Comparison of ENCODE assay signal across 10 mouse cellular contexts in genomic region chr17:23603542-23603941, GRCm38 (mm10). TPM values are rescaled to one million over a fixed set of nuclear protein-coding genes. Genes with fewer than 3 reads are reported as not detected.
DNase-seq lines count a peak whose midpoint lies in the region; ATAC-seq and TF ChIP-seq lines count a peak whose summit lies in the region.
"Had no signal": no experiment of that assay in that cellular context is flagged by ENCODE, and none has a peak within 500 bp of the region (broad histone marks: within the 10 kb centered on the region; RNA-seq: fewer than 3 reads in every experiment).

No protein-coding gene starts in this region.

- WGBS in forebrain, embryonic 10.5 days, result 55% methylated on average over 2 of the region's 2 CpGs
- WGBS in forebrain, embryonic 15.5 days, result 53% methylated on average over 2 of the region's 2 CpGs
- 69% methylated on average over 2 of the region's 2 CpGs for WGBS in midbrain, postnatal 0 days
- WGBS in midbrain, embryonic 11.5 days, result 59% methylated on average over 2 of the region's 2 CpGs

- no peaks in the 10 kb centered on the region for H3K9me3 ChIP-seq in forebrain, embryonic 10.5 days
- no peaks in the 10 kb centered on the region for H3K9me3 ChIP-seq in forebrain, embryonic 15.5 days
- no peaks in the 10 kb centered on the region for H3K9me3 ChIP-seq in midbrain, postnatal 0 days (ENCODE audit: low read length)
- no peaks in the 10 kb centered on the region for H3K9me3 ChIP-seq in midbrain, embryonic 11.5 days (ENCODE audit: control insufficient read depth, low read length)

- no peaks in the 10 kb centered on the region for H3K36me3 ChIP-seq in forebrain, embryonic 10.5 days (replicated peaks)
- H3K36me3 ChIP-seq in forebrain, embryonic 15.5 days, result no peaks in the 10 kb centered on the region
- no peaks in the 10 kb centered on the region for H3K36me3 ChIP-seq in midbrain, postnatal 0 days (ENCODE audit: insufficient read depth, low read length)
- no peaks in the 10 kb centered on the region for H3K36me3 ChIP-seq in midbrain, embryonic 11.5 days (ENCODE audit: control insufficient read depth, insufficient read depth, low read length)

- no peak overlapping the region for H3K27ac ChIP-seq in forebrain, embryonic 10.5 days
- no peak overlapping the region for H3K27ac ChIP-seq in forebrain, embryonic 15.5 days (replicated peaks)
- H3K27ac ChIP-seq in midbrain, postnatal 0 days (ENCODE audit: low read depth, low read length), result no peak overlapping the region
- H3K27ac ChIP-seq in midbrain, embryonic 11.5 days (ENCODE audit: low read depth, low read length), result no peak overlapping the region

- H3K4me3 ChIP-seq in forebrain, embryonic 10.5 days, result no peak overlapping the region
- no peak overlapping the region for H3K4me3 ChIP-seq in forebrain, embryonic 15.5 days
- H3K4me3 ChIP-seq in midbrain, postnatal 0 days (ENCODE audit: low read depth, low read length), result no peak overlapping the region
- no peak overlapping the region for H3K4me3 ChIP-seq in midbrain, embryonic 11.5 days (ENCODE audit: low read depth, low read length)

- H3K27me3 ChIP-seq in forebrain, embryonic 10.5 days (ENCODE audit: poor library complexity, severe bottlenecking), result no peaks in the 10 kb centered on the region
- 0 out of 2 replicates have a peak, but pooled peaks cover 4% of the 10 kb centered on the region for H3K27me3 ChIP-seq in forebrain, embryonic 15.5 days
- no peaks in the 10 kb centered on the region for H3K27me3 ChIP-seq in midbrain, postnatal 0 days (ENCODE audit: insufficient read depth, low read length)
- H3K27me3 ChIP-seq in midbrain, embryonic 11.5 days (ENCODE audit: control insufficient read depth, insufficient read depth, low read length), result no peaks in the 10 kb centered on the region

- peak; percentile 27 for DNase-seq in forebrain, embryonic 10.5 days (ENCODE audit: extremely low spot score, low spot score)
- DNase-seq in midbrain, postnatal 0 days (ENCODE audit: low spot score), result peak; percentile 34
- no peak for DNase-seq in midbrain, embryonic 11.5 days (ENCODE audit: low spot score, missing footprints)
- peak; percentile 78 for DNase-seq in induced T-regulatory cell, adult 2 months (ENCODE audit: low read depth)
- DNase-seq in thymus, postnatal 4 days, result peak; percentile 57
- no peak for DNase-seq in left cerebral cortex, adult 8-10 months (ENCODE audit: low spot score in 2 of 2)

- TF ChIP-seq CTCF in midbrain, postnatal 0 days (IDR thresholded peaks at IDR 0.05), result peak; percentile 63

- no peak for ATAC-seq in forebrain, embryonic 15.5 days (replicated peaks)
- no peak for ATAC-seq in midbrain, postnatal 0 days (ENCODE audit: low FRiP score)
- no peak for ATAC-seq in midbrain, embryonic 11.5 days (ENCODE audit: low FRiP score)
- ATAC-seq in erythroblast, adult 5-6 weeks (replicated peaks; ENCODE audit: low FRiP score, poor library complexity, severe bottlenecking), result no peak

- H3K9ac ChIP-seq in forebrain, embryonic 15.5 days (replicated peaks), result no peak overlapping the region
- H3K9ac ChIP-seq in midbrain, postnatal 0 days (replicated peaks; ENCODE audit: low read length, poor library complexity, severe bottlenecking), result no peak overlapping the region
- no peak overlapping the region for H3K9ac ChIP-seq in midbrain, embryonic 11.5 days (ENCODE audit: low read length)

- peaks cover 42% of the 10 kb centered on the region for H3K4me1 ChIP-seq in forebrain, embryonic 10.5 days
- peaks cover 15% of the 10 kb centered on the region; the same call in 1 of the 2 replicates for H3K4me1 ChIP-seq in forebrain, embryonic 15.5 days
- no peaks in the 10 kb centered on the region for H3K4me1 ChIP-seq in midbrain, postnatal 0 days (ENCODE audit: insufficient read depth, low read length)
- H3K4me1 ChIP-seq in midbrain, embryonic 11.5 days (ENCODE audit: control insufficient read depth, insufficient read depth, low read length), result 0 out of 2 replicates have a peak, but pooled peaks cover 5% of the 10 kb centered on the region

- H3K4me2 ChIP-seq in forebrain, embryonic 15.5 days (replicated peaks), result no peak overlapping the region
- no peak overlapping the region for H3K4me2 ChIP-seq in midbrain, postnatal 0 days (ENCODE audit: low read depth, low read length, poor library complexity, severe bottlenecking)
- H3K4me2 ChIP-seq in midbrain, embryonic 11.5 days, result no peak overlapping the region

RNA-seq across cellular contexts. Expression of gene Zscan10, which starts 2.9 kb away (rescaled TPM):
- 0.42 and 0.65 TPM in 2 replicates for polyA plus RNA-seq in forebrain, embryonic 10.5 days (2016; fragmentation: Nextera tagmentation; extraction: Ambion mirVana)
- not detected in 2 replicates for polyA plus RNA-seq in forebrain, embryonic 15.5 days (2015; fragmentation: Nextera tagmentation; extraction: Ambion mirVana)
- not detected in 2 replicates for total RNA-seq in midbrain, postnatal 0 days (2014; rRNA removed)
- polyA plus RNA-seq in midbrain, postnatal 0 days (2015; fragmentation: Nextera tagmentation; extraction: Ambion mirVana), result not detected in 2 replicates
- polyA plus RNA-seq in midbrain, embryonic 11.5 days (2014; fragmentation: Nextera tagmentation; extraction: Ambion mirVana), result 0.22 TPM in 1 of 2 replicates, not detected in the other
- not detected for total RNA-seq in left cerebral cortex, adult 8-10 months (2022)
- total RNA-seq in erythroblast, adult 5-6 weeks (2015; ENCODE audit: low replicate concordance), result not detected in 2 replicates
- total RNA-seq in erythroblast, adult 5-6 weeks (2017; ENCODE audit: low replicate concordance), result not detected in 2 replicates
- total RNA-seq: hematopoietic stem cell, adult 5-6 weeks; monocyte, adult 5-6 weeks had no signal

RNA-seq across cellular contexts. Expression of gene Zfp13, which starts 4.3 kb away (rescaled TPM):
- polyA plus RNA-seq in forebrain, embryonic 10.5 days (2016; fragmentation: Nextera tagmentation; extraction: Ambion mirVana), result 22.1 and 22.2 TPM in 2 replicates
- polyA plus RNA-seq in forebrain, embryonic 15.5 days (2015; fragmentation: Nextera tagmentation; extraction: Ambion mirVana), result 26.9 and 30.2 TPM in 2 replicates
- total RNA-seq in midbrain, postnatal 0 days (2014; rRNA removed), result 36.2 and 48.2 TPM in 2 replicates
- 23.3 and 26.3 TPM in 2 replicates for polyA plus RNA-seq in midbrain, postnatal 0 days (2015; fragmentation: Nextera tagmentation; extraction: Ambion mirVana)
- 16.3 and 16.5 TPM in 2 replicates for polyA plus RNA-seq in midbrain, embryonic 11.5 days (2014; fragmentation: Nextera tagmentation; extraction: Ambion mirVana)
- 10 to 100 TPM; 20.6 to 32.1 (median 27.1) TPM for total RNA-seq in left cerebral cortex, adult 8-10 months (2022)
- total RNA-seq in erythroblast, adult 5-6 weeks (2015; ENCODE audit: low replicate concordance), result not detected in 2 replicates
- not detected in 2 replicates for total RNA-seq in erythroblast, adult 5-6 weeks (2017; ENCODE audit: low replicate concordance)
- total RNA-seq: hematopoietic stem cell, adult 5-6 weeks; monocyte, adult 5-6 weeks had no signal

RNA-seq across cellular contexts. Expression of gene Zfp213, which starts 39.5 kb away (rescaled TPM):
- 27.6 and 29.9 TPM in 2 replicates for polyA plus RNA-seq in forebrain, embryonic 10.5 days (2016; fragmentation: Nextera tagmentation; extraction: Ambion mirVana)
- polyA plus RNA-seq in forebrain, embryonic 15.5 days (2015; fragmentation: Nextera tagmentation; extraction: Ambion mirVana), result 21.0 and 21.5 TPM in 2 replicates
- 16.9 and 21.7 TPM in 2 replicates for total RNA-seq in midbrain, postnatal 0 days (2014; rRNA removed)
- 10.0 and 10.7 TPM in 2 replicates for polyA plus RNA-seq in midbrain, postnatal 0 days (2015; fragmentation: Nextera tagmentation; extraction: Ambion mirVana)
- 17.5 and 19.9 TPM in 2 replicates for polyA plus RNA-seq in midbrain, embryonic 11.5 days (2014; fragmentation: Nextera tagmentation; extraction: Ambion mirVana)
- 1 to 10 TPM; 5.9 to 7.1 (median 6.8) TPM for total RNA-seq in left cerebral cortex, adult 8-10 months (2022)
- total RNA-seq in erythroblast, adult 5-6 weeks (2015; ENCODE audit: low replicate concordance), result 1.7 and 2.5 TPM in 2 replicates
- total RNA-seq in erythroblast, adult 5-6 weeks (2017; ENCODE audit: low replicate concordance), result 0.34 and 2.5 TPM in 2 replicates

RNA-seq across cellular contexts. Expression of gene Mmp25, which starts 41.5 kb away (rescaled TPM):
- polyA plus RNA-seq in forebrain, embryonic 10.5 days (2016; fragmentation: Nextera tagmentation; extraction: Ambion mirVana), result 0.77 and 0.84 TPM in 2 replicates
- 1.3 and 1.7 TPM in 2 replicates for polyA plus RNA-seq in forebrain, embryonic 15.5 days (2015; fragmentation: Nextera tagmentation; extraction: Ambion mirVana)
- 0.33 and 0.66 TPM in 2 replicates for total RNA-seq in midbrain, postnatal 0 days (2014; rRNA removed)
- 0.98 and 1.0 TPM in 2 replicates for polyA plus RNA-seq in midbrain, postnatal 0 days (2015; fragmentation: Nextera tagmentation; extraction: Ambion mirVana)
- polyA plus RNA-seq in midbrain, embryonic 11.5 days (2014; fragmentation: Nextera tagmentation; extraction: Ambion mirVana), result 0.43 and 0.61 TPM in 2 replicates
- under 1 TPM in 3 of 4 experiments, not detected in 1; 0.16 to 0.20 (median 0.19) TPM for total RNA-seq in left cerebral cortex, adult 8-10 months (2022)
- 11.1 and 11.9 TPM in 2 replicates for total RNA-seq in erythroblast, adult 5-6 weeks (2015; ENCODE audit: low replicate concordance)
- 3.1 and 4.0 TPM in 2 replicates for total RNA-seq in erythroblast, adult 5-6 weeks (2017; ENCODE audit: low replicate concordance)

RNA-seq across cellular contexts. Expression of gene Bicdl2, which starts 56.8 kb away (rescaled TPM):
- 0.27 and 0.37 TPM in 2 replicates for polyA plus RNA-seq in forebrain, embryonic 10.5 days (2016; fragmentation: Nextera tagmentation; extraction: Ambion mirVana)
- polyA plus RNA-seq in forebrain, embryonic 15.5 days (2015; fragmentation: Nextera tagmentation; extraction: Ambion mirVana), result 0.22 TPM in 1 of 2 replicates, not detected in the other
- total RNA-seq in midbrain, postnatal 0 days (2014; rRNA removed), result not detected in 2 replicates
- 0.10 TPM in 1 of 2 replicates, not detected in the other for polyA plus RNA-seq in midbrain, postnatal 0 days (2015; fragmentation: Nextera tagmentation; extraction: Ambion mirVana)
- 0.14 and 0.19 TPM in 2 replicates for polyA plus RNA-seq in midbrain, embryonic 11.5 days (2014; fragmentation: Nextera tagmentation; extraction: Ambion mirVana)
- not detected for total RNA-seq in left cerebral cortex, adult 8-10 months (2022)
- not detected in 2 replicates for total RNA-seq in erythroblast, adult 5-6 weeks (2015; ENCODE audit: low replicate concordance)
- not detected in 2 replicates for total RNA-seq in erythroblast, adult 5-6 weeks (2017; ENCODE audit: low replicate concordance)
- total RNA-seq: hematopoietic stem cell, adult 5-6 weeks; monocyte, adult 5-6 weeks had no signal

Comparison
In these comparisons a context has a peak if more than half of its experiments do, and no peak if none do; other contexts are left out.
1. DNase-seq: peak in forebrain, embryonic 10.5 days (single experiment), midbrain, postnatal 0 days (single experiment), induced T-regulatory cell, adult 2 months (single experiment) and thymus, postnatal 4 days (single experiment); none in midbrain, embryonic 11.5 days (single experiment) and left cerebral cortex, adult 8-10 months (0 of 2).